Mouse (Mus musculus): Measurements from ENCODE around the gene Camsap3. TPM values are rescaled to one million over a fixed set of nuclear protein-coding genes. Genes with fewer than 3 reads are reported as not detected.
"Not testable (repeated sequence)": the region's sequence is repeated elsewhere in the genome, so short reads cannot be mapped to it uniquely, and the experiment has no call there.

Gene Camsap3
- polyA plus RNA-seq, 1 experiment from 2014 or later: 11.3 TPM

GRCm38 (mm10) chr8:3569784-3570183 is 17.3 kb upstream of the Camsap3 start:
- WGBS: 93% methylated on average over 5 of the region's 5 CpGs
- no peak for ATAC-seq (ENCODE audit: low FRiP score)
- H3K4me3 ChIP-seq (ENCODE audit: low read depth, low read length): no peak overlapping the region

GRCm38 (mm10) chr8:3574546-3574945 is 12.5 kb upstream of the Camsap3 start:
- H3K4me2 ChIP-seq: no peak overlapping the region
- no peaks in the 10 kb centered on the region for H3K27me3 ChIP-seq (ENCODE audit: control insufficient read depth, insufficient read depth, low read length)
- no peak overlapping the region for H3K4me3 ChIP-seq (ENCODE audit: low read depth, low read length)
- no peaks in the 10 kb centered on the region for H3K36me3 ChIP-seq (ENCODE audit: control insufficient read depth, insufficient read depth, low read length)
- 94% methylated on average over 3 of the region's 3 CpGs for WGBS
- H3K4me1 ChIP-seq (ENCODE audit: control insufficient read depth, insufficient read depth, low read length): no peaks in the 10 kb centered on the region
- H3K27ac ChIP-seq (ENCODE audit: low read depth, low read length): no peak overlapping the region
- H3K9me3 ChIP-seq (ENCODE audit: control insufficient read depth, low read length): no peaks in the 10 kb centered on the region
- no peak overlapping the region for H3K9ac ChIP-seq (ENCODE audit: low read length)
- DNase-seq (ENCODE audit: low spot score, missing footprints) (no peak), ATAC-seq (ENCODE audit: low FRiP score) (no peak)

More at GRCm38 (mm10) chr8:3569784-3570183, 17.3 kb upstream of the Camsap3 start:
- DNase-seq (ENCODE audit: low spot score, missing footprints): no peak
- no peak overlapping the region for H3K27ac ChIP-seq (ENCODE audit: low read depth, low read length)
- no peaks in the 10 kb centered on the region for H3K9me3 ChIP-seq (ENCODE audit: control insufficient read depth, low read length)
- peaks cover 6% of the 10 kb centered on the region; the same call in 1 of the 2 replicates for H3K4me1 ChIP-seq (ENCODE audit: control insufficient read depth, insufficient read depth, low read length)
- H3K4me2 ChIP-seq: no peak overlapping the region
- H3K36me3 ChIP-seq (ENCODE audit: control insufficient read depth, insufficient read depth, low read length): no peaks in the 10 kb centered on the region
- H3K27me3 ChIP-seq (ENCODE audit: control insufficient read depth, insufficient read depth, low read length): no peaks in the 10 kb centered on the region
- H3K9ac ChIP-seq (ENCODE audit: low read length): no peak overlapping the region

DNA sequence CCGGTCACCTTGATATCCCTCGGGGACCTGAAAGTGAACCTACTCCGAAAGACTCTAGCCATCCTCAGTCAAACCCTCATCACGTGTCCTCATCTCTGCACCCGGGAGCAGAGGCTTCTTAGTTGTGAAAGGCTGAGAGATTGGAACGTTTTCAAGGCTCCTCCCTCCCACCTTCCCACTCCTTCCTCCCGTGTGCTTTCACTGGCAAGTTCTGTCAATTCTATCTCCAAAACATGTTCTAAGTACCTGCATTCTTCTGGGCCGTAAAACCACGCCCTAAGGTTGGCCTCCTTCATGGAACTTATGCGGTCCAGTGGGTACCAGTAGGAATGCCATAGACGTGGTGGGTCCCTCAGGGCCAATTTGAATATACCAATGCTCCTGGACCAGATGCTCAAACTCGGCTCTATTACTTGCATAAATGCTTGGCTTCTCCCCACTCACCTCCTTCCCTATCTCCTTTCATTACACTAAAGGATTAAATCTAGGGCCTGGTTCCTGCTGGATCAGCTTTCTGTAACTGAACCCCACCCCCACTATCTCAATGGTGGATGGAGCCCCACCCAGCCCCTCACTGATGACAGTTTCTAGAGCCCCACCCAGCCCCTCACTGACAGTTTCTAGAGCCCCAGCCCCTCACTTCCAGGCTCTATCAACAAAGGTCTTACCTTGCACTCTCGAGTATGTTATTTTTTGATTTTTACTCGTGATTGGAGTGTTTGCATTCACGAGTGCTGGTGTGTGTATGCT is 10.7 kb upstream of the Camsap3 start:
- WGBS: 84% methylated on average over 15 of the region's 15 CpGs
- no peaks in the 10 kb centered on the region for H3K9me3 ChIP-seq (ENCODE audit: control insufficient read depth, low read length)

GRCm38 (mm10) chr8:3579390-3580364 is 7.4 kb upstream of the Camsap3 start:
- Histone ChIP-seq H3K36me3 (ENCODE audit: control insufficient read depth, insufficient read depth, low read length) (no peaks in the 10 kb centered on the region), H3K9me3 (ENCODE audit: control insufficient read depth, low read length) (no peaks in the 10 kb centered on the region), H3K9ac (ENCODE audit: low read length) (no peak overlapping the region), H3K4me2 (no peak overlapping the region), H3K27ac (ENCODE audit: low read depth, low read length) (no peak overlapping the region), H3K27me3 (ENCODE audit: control insufficient read depth, insufficient read depth, low read length) (no peaks in the 10 kb centered on the region), H3K4me3 (ENCODE audit: low read depth, low read length) (no peak overlapping the region), H3K4me1 (ENCODE audit: control insufficient read depth, insufficient read depth, low read length) (no peaks in the 10 kb centered on the region)
- 86% methylated on average over 9 of the region's 9 CpGs for WGBS
- no peak for ATAC-seq (ENCODE audit: low FRiP score)
- no peak for DNase-seq (ENCODE audit: low spot score, missing footprints)

More for the DNA sequence above, 10.7 kb upstream of the Camsap3 start:
- no peak overlapping the region for H3K27ac ChIP-seq (ENCODE audit: low read depth, low read length)
- ATAC-seq (ENCODE audit: low FRiP score) (no peak), DNase-seq (ENCODE audit: low spot score, missing footprints) (no peak)
- H3K4me1 ChIP-seq (ENCODE audit: control insufficient read depth, insufficient read depth, low read length): no peaks in the 10 kb centered on the region
- H3K36me3 ChIP-seq (ENCODE audit: control insufficient read depth, insufficient read depth, low read length): no peaks in the 10 kb centered on the region
- H3K4me3 ChIP-seq (ENCODE audit: low read depth, low read length): no peak overlapping the region
- no peaks in the 10 kb centered on the region for H3K27me3 ChIP-seq (ENCODE audit: control insufficient read depth, insufficient read depth, low read length)
- H3K9ac ChIP-seq (ENCODE audit: low read length): no peak overlapping the region
- no peak overlapping the region for H3K4me2 ChIP-seq

GRCm38 (mm10) chr8:3581961-3582360 is 5.1 kb upstream of the Camsap3 start:
- WGBS: 88% methylated on average over 1 of the region's 3 CpGs
- not testable (repeated sequence) for DNase-seq (ENCODE audit: low spot score, missing footprints); H3K4me2 ChIP-seq; H3K27ac ChIP-seq (ENCODE audit: low read depth, low read length); H3K4me1 ChIP-seq (ENCODE audit: control insufficient read depth, insufficient read depth, low read length); H3K36me3 ChIP-seq (ENCODE audit: control insufficient read depth, insufficient read depth, low read length); H3K9ac ChIP-seq (ENCODE audit: low read length); H3K27me3 ChIP-seq (ENCODE audit: control insufficient read depth, insufficient read depth, low read length); ATAC-seq (ENCODE audit: low FRiP score); H3K4me3 ChIP-seq (ENCODE audit: low read depth, low read length); H3K9me3 ChIP-seq (ENCODE audit: control insufficient read depth, low read length)

DNA sequence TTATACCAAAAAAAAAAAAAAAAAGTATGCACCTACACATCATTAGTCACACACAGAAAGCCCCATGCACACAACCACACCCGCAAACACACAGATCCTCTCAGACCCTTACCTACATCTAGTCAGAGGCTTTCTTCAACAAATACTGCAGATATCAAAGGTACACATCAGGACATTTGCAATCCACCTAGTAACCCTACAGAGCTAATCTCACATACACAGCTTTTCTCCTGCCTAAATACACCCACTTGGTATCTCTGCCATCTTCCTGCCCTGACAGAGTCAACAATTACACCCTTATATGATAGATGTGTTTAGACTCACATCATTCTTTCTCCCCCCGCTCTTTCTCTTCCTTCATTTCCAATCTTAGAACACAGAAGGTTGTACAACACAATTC is 641 bp upstream of the Camsap3 start:
- 95% methylated on average over 2 of the region's 2 CpGs for WGBS
- H3K36me3 ChIP-seq (ENCODE audit: control insufficient read depth, insufficient read depth, low read length): no peaks in the 10 kb centered on the region
- H3K27me3 ChIP-seq (ENCODE audit: control insufficient read depth, insufficient read depth, low read length): peaks cover 3% of the 10 kb centered on the region
- no peak for ATAC-seq (ENCODE audit: low FRiP score)
- H3K9me3 ChIP-seq (ENCODE audit: control insufficient read depth, low read length): no peaks in the 10 kb centered on the region
- H3K4me3 ChIP-seq (ENCODE audit: low read depth, low read length): no peak overlapping the region
- H3K4me2 ChIP-seq: no peak overlapping the region
- H3K27ac ChIP-seq (ENCODE audit: low read depth, low read length): no peak overlapping the region
- DNase-seq (ENCODE audit: low spot score, missing footprints): no peak
- no peaks in the 10 kb centered on the region for H3K4me1 ChIP-seq (ENCODE audit: control insufficient read depth, insufficient read depth, low read length)
- H3K9ac ChIP-seq (ENCODE audit: low read length): no peak overlapping the region

DNA sequence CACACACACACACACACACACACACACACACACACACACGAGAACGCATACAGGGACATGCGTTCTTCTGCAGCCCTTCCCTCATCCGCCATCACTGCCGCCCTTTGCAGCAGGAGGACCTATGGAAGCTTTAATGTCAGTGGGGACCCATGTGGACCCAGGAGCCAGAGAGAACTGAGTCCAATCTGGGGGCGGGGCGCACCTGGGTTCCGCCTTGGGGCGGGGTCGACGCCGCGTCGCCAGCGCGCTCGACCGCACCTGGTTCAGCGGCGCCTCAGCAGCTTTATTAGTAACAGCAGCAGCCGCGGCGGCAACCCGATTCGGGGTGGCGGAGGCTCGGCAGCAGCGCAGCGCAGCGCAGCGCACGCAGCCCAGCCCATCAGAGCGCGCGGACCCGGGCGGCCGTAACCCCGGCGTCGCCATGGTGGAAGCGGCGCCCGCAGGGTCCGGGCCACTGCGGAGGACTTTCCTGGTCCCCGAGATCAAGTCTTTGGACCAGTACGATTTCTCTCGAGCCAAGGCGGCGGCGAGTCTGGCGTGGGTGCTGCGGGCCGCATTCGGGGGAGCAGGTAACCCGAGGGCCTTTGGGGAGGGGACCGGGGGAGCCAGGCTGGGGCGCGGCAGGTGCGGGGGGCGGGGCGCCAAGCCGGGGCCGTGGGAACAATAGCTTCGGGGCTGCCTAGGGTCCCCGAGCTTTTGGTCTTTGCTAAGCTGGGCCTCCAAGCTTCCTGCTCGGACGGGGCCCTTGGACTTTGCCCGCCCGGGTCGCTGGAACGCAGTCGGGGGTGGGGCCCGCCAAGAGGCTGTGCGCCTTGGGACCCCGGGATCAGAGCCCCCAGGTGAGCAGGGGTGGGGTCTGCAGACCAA is 531 bp downstream of the Camsap3 start:
- WGBS: under 1% methylated on average over 68 of the region's 77 CpGs

DNA sequence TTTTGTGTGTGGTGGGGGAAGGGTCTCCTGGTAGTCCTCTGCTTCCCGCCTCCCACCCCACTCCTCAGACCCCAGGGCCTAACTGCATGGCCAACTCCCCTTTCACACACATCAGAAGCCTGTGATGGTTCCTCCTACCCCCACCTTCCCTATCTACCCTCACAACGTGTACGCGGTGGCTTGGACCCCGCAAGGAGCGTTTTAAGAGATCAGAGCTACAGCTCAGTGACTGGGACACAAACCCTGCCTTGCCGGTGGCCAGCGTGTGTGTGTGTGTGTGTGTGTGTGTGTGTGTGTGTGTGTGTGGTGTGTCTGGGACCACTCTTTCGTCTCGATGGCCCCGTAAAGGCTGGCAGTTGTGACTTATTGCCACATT is 1.2 kb downstream of the Camsap3 start:
- Histone ChIP-seq H3K4me1 (ENCODE audit: control insufficient read depth, insufficient read depth, low read length) (no peaks in the 10 kb centered on the region), H3K9me3 (ENCODE audit: control insufficient read depth, low read length) (no peaks in the 10 kb centered on the region), H3K4me2 (peak overlapping the region; percentile 95), H3K4me3 (ENCODE audit: low read depth, low read length) (peak overlapping the region; percentile 83), H3K27ac (ENCODE audit: low read depth, low read length) (no peak overlapping the region), H3K9ac (ENCODE audit: low read length) (peak overlapping the region; percentile 89), H3K36me3 (ENCODE audit: control insufficient read depth, insufficient read depth, low read length) (no peaks in the 10 kb centered on the region), H3K27me3 (ENCODE audit: control insufficient read depth, insufficient read depth, low read length) (peaks cover 3% of the 10 kb centered on the region)
- DNase-seq (ENCODE audit: low spot score, missing footprints) (peak; percentile 91), ATAC-seq (ENCODE audit: low FRiP score) (peak; percentile 72)
- 2% methylated on average over 11 of the region's 11 CpGs for WGBS

More for the DNA sequence above, 531 bp downstream of the Camsap3 start:
- Histone ChIP-seq H3K27ac (ENCODE audit: low read depth, low read length) (no peak overlapping the region; the same call in 1 of the 2 replicates), H3K9me3 (ENCODE audit: control insufficient read depth, low read length) (no peaks in the 10 kb centered on the region), H3K27me3 (ENCODE audit: control insufficient read depth, insufficient read depth, low read length) (peaks cover 3% of the 10 kb centered on the region), H3K9ac (ENCODE audit: low read length) (peak overlapping the region; percentile 89), H3K4me3 (ENCODE audit: low read depth, low read length) (peak overlapping the region; percentile 83), H3K4me1 (ENCODE audit: control insufficient read depth, insufficient read depth, low read length) (no peaks in the 10 kb centered on the region), H3K36me3 (ENCODE audit: control insufficient read depth, insufficient read depth, low read length) (no peaks in the 10 kb centered on the region), H3K4me2 (peak overlapping the region; percentile 95)
- ATAC-seq (ENCODE audit: low FRiP score) (peak; percentile 79), DNase-seq (ENCODE audit: low spot score, missing footprints) (peak; percentile 96)
